Comparison of ENCODE assay signal across 24 mouse cellular contexts in the genomic region with DNA sequence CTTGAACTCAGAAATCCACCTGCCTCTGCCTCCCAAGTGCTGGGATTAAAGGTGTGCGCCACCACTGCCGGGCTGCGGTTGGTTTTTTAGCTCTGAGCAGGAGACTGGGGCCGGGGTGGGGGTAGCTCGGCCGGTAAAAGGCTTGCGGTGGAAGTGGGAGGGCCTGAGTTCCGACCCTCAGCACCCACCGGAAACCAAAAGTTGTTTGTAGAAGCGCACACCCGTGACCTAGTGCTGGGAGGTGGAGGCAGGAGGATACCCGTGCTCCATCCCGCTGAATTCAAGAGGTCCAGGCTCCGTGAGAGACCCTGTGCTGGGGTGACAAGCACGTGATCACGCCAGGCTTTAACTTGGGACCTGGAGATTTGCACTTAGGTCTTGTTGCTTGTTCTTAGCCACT. TPM values are rescaled to one million over a fixed set of nuclear protein-coding genes. Genes with fewer than 3 reads are reported as not detected.
DNase-seq lines count a peak whose midpoint lies in the region; ATAC-seq and TF ChIP-seq lines count a peak whose summit lies in the region.
"Had no signal": no experiment of that assay in that cellular context is flagged by ENCODE, and none has a peak within 500 bp of the region (broad histone marks: within the 10 kb centered on the region; RNA-seq: fewer than 3 reads in every experiment).

No protein-coding gene starts in this region.

- in situ Hi-C loops in CH12.LX (cut with MboI; ENCODE audit: low pct_ligation_motif_present, low pct_unique_long_range_greater_than_20kb, low sequenced_read_pairs) = no loop called here

- WGBS in midbrain, embryonic 11.5 days = 88% methylated on average over 16 of the region's 16 CpGs
- 87% methylated on average over 16 of the region's 16 CpGs for WGBS in midbrain, embryonic 14.5 days
- WGBS in heart, embryonic 10.5 days = 64% methylated on average over 16 of the region's 16 CpGs

- no peak overlapping the region for H3K4me2 ChIP-seq in midbrain, embryonic 11.5 days
- H3K4me2 ChIP-seq in midbrain, embryonic 14.5 days (ENCODE audit: low read length) = no peak overlapping the region
- H3K4me2 ChIP-seq in CH12.LX (ENCODE audit: insufficient read depth, low read depth, poor library complexity, severe bottlenecking) = 0 out of 2 replicates have a peak overlapping the region, but pooled peaks have one; percentile 16
- H3K4me2 ChIP-seq: embryonic facial prominence, embryonic 12.5 days; heart, embryonic 15.5 days; lung, embryonic 14.5 days; midbrain, embryonic 12.5 days; neural tube, embryonic 13.5 days had no signal

- TF ChIP-seq RAD21 in CH12.LX (IDR thresholded peaks at IDR 0.05; ENCODE audit: low read depth, low read length) = no peak

- no peaks in the 10 kb centered on the region for H3K36me3 ChIP-seq in midbrain, embryonic 11.5 days (ENCODE audit: control insufficient read depth, insufficient read depth, low read length)
- no peaks in the 10 kb centered on the region for H3K36me3 ChIP-seq in midbrain, embryonic 14.5 days (ENCODE audit: control insufficient read depth, insufficient read depth, low read length)
- H3K36me3 ChIP-seq in CH12.LX (replicated peaks in 1 of 2; ENCODE audit: control insufficient read depth in 1 of 2, insufficient read depth in 1 of 2, low read length in 1 of 2) = no peaks in the 10 kb centered on the region
- H3K36me3 ChIP-seq in heart, embryonic 10.5 days = no peaks in the 10 kb centered on the region
- H3K36me3 ChIP-seq: embryonic facial prominence, embryonic 12.5 days; heart, embryonic 15.5 days; midbrain, embryonic 12.5 days; neural tube, embryonic 13.5 days had no signal

- H3K4me1 ChIP-seq in midbrain, embryonic 11.5 days (ENCODE audit: control insufficient read depth, insufficient read depth, low read length) = no peaks in the 10 kb centered on the region
- no peaks in the 10 kb centered on the region for H3K4me1 ChIP-seq in midbrain, embryonic 14.5 days (ENCODE audit: control insufficient read depth, insufficient read depth, low read length)
- peaks cover 0 to 2% of the 10 kb centered on the region in 2 experiments; a peak in 1 of 4 replicates for H3K4me1 ChIP-seq in CH12.LX (ENCODE audit: control insufficient read depth in 1 of 2, insufficient read depth in 2 of 2)
- H3K4me1 ChIP-seq in heart, embryonic 10.5 days = peaks cover under 1% of the 10 kb centered on the region; the same call in 1 of the 2 replicates
- H3K4me1 ChIP-seq: embryonic facial prominence, embryonic 12.5 days; heart, embryonic 15.5 days; midbrain, embryonic 12.5 days; neural tube, embryonic 13.5 days had no signal

- peak; percentile 70 for DNase-seq in midbrain, embryonic 11.5 days (ENCODE audit: low spot score, missing footprints)
- DNase-seq in midbrain, embryonic 14.5 days = no peak
- no peak for DNase-seq in CH12.LX (ENCODE audit: extremely low read depth)
- peak; percentile 38 for DNase-seq in ES-CJ7 (ENCODE audit: low read depth, low spot score)
- no peak for DNase-seq in gastrocnemius, adult 2 months
- no peak for DNase-seq in gastrocnemius, postnatal 36 days
- no peak for DNase-seq in heart, embryonic 10.5 days (ENCODE audit: low spot score)
- DNase-seq: adrenal gland, postnatal 14 days; cerebellum, adult 9-11 months; kidney, adult 18-20 months; kidney, postnatal 10 days; layer of hippocampus, postnatal 36 days; lung, embryonic 14.5 days had no signal

- TF ChIP-seq CTCF in CH12.LX (conservative IDR thresholded peaks at IDR 0.05 in 1 of 2, IDR thresholded peaks at IDR 0.05 in 1 of 2; ENCODE audit: low read depth in 2 of 2, low read length in 2 of 2) = no peak
- no peak for TF ChIP-seq CTCF in gastrocnemius, adult 2 months (IDR thresholded peaks at IDR 0.05)

- H3K27me3 ChIP-seq in midbrain, embryonic 11.5 days (ENCODE audit: control insufficient read depth, insufficient read depth, low read length) = no peaks in the 10 kb centered on the region
- no peaks in the 10 kb centered on the region for H3K27me3 ChIP-seq in midbrain, embryonic 14.5 days (ENCODE audit: control insufficient read depth, insufficient read depth, low read length)
- peaks cover 3% of the 10 kb centered on the region for H3K27me3 ChIP-seq in CH12.LX (replicated peaks)
- peaks cover 1% of the 10 kb centered on the region; the same call in 1 of the 2 replicates for H3K27me3 ChIP-seq in heart, embryonic 10.5 days (ENCODE audit: insufficient read depth, poor library complexity, severe bottlenecking)
- H3K27me3 ChIP-seq: embryonic facial prominence, embryonic 12.5 days; midbrain, embryonic 12.5 days; neural tube, embryonic 13.5 days had no signal

- TF ChIP-seq EP300 in CH12.LX (IDR thresholded peaks at IDR 0.05; ENCODE audit: low read length) = no peak

- intact Hi-C loops in gastrocnemius, adult 2 months (cut with DNase I) = no loop called here
- intact Hi-C loops in gastrocnemius, postnatal 36 days (cut with DNase I) = no loop called here

- no peak overlapping the region for H3K9ac ChIP-seq in midbrain, embryonic 11.5 days (ENCODE audit: low read length)
- no peak overlapping the region for H3K9ac ChIP-seq in midbrain, embryonic 14.5 days (replicated peaks; ENCODE audit: low read length)
- H3K9ac ChIP-seq in CH12.LX (ENCODE audit: insufficient read depth, low read depth) = no peak overlapping the region
- H3K9ac ChIP-seq: embryonic facial prominence, embryonic 12.5 days; heart, embryonic 15.5 days; lung, embryonic 14.5 days; midbrain, embryonic 12.5 days; neural tube, embryonic 13.5 days had no signal

- dilution Hi-C loops in CH12.LX (cut with MboI; ENCODE audit: extremely low pct_ligation_motif_present, extremely low pct_unique_long_range_greater_than_20kb, low sequenced_read_pairs) = no loop called here

- no peaks in the 10 kb centered on the region for H3K9me3 ChIP-seq in midbrain, embryonic 11.5 days (ENCODE audit: control insufficient read depth, low read length)
- no peaks in the 10 kb centered on the region for H3K9me3 ChIP-seq in midbrain, embryonic 14.5 days (ENCODE audit: control insufficient read depth, low read length)
- H3K9me3 ChIP-seq in CH12.LX (replicated peaks; ENCODE audit: low read length) = no peaks in the 10 kb centered on the region
- no peaks in the 10 kb centered on the region for H3K9me3 ChIP-seq in heart, embryonic 10.5 days
- H3K9me3 ChIP-seq: embryonic facial prominence, embryonic 12.5 days; heart, embryonic 15.5 days; midbrain, embryonic 12.5 days; neural tube, embryonic 13.5 days had no signal

- no peaks in the 10 kb centered on the region for H3K79me2 ChIP-seq in CH12.LX (replicated peaks; ENCODE audit: control insufficient read depth, extremely low read depth, insufficient read depth, poor library complexity, severe bottlenecking)

- no peak overlapping the region for H3K4me3 ChIP-seq in midbrain, embryonic 11.5 days (ENCODE audit: low read depth, low read length)
- no peak overlapping the region for H3K4me3 ChIP-seq in midbrain, embryonic 14.5 days (replicated peaks; ENCODE audit: low read depth, low read length)
- no peak overlapping the region for H3K4me3 ChIP-seq in CH12.LX (replicated peaks in 1 of 3; ENCODE audit: low read depth in 2 of 3, low read length in 2 of 3, poor library complexity in 1 of 3)
- H3K4me3 ChIP-seq in gastrocnemius, adult 2 months = no peak overlapping the region
- H3K4me3 ChIP-seq in heart, embryonic 10.5 days = no peak overlapping the region
- H3K4me3 ChIP-seq: embryonic facial prominence, embryonic 12.5 days; erythroblast, embryonic 14.5 days; heart, embryonic 15.5 days; midbrain, embryonic 12.5 days; neural tube, embryonic 13.5 days had no signal

- no peak for ATAC-seq in midbrain, embryonic 11.5 days (ENCODE audit: low FRiP score)
- ATAC-seq in midbrain, embryonic 14.5 days (ENCODE audit: low FRiP score, low TSS enrichment) = no peak
- ATAC-seq in granulocyte monocyte progenitor cell, adult 5-6 weeks (replicated peaks; ENCODE audit: poor library complexity, severe bottlenecking) = peak; percentile 42; the same call in 1 of the 2 replicates
- ATAC-seq: forebrain, embryonic 14.5 days had no signal

- H3K27ac ChIP-seq in midbrain, embryonic 11.5 days (ENCODE audit: low read depth, low read length) = no peak overlapping the region
- no peak overlapping the region for H3K27ac ChIP-seq in midbrain, embryonic 14.5 days (replicated peaks; ENCODE audit: low read depth, low read length)
- no peak overlapping the region for H3K27ac ChIP-seq in CH12.LX (ENCODE audit: insufficient read depth, low read depth)
- no peak overlapping the region for H3K27ac ChIP-seq in gastrocnemius, adult 2 months
- H3K27ac ChIP-seq in heart, embryonic 10.5 days = no peak overlapping the region
- H3K27ac ChIP-seq: embryonic facial prominence, embryonic 12.5 days; heart, embryonic 15.5 days; midbrain, embryonic 12.5 days; neural tube, embryonic 13.5 days had no signal

- TF ChIP-seq POLR2A in CH12.LX (IDR thresholded peaks at IDR 0.05; ENCODE audit: low read depth, low read length) = no peak

RNA-seq across cellular contexts. Expression of a gene that starts 14.5 kb away (rescaled TPM):
- 21.7 and 23.6 TPM in 2 replicates for polyA plus RNA-seq in midbrain, embryonic 11.5 days (2014; fragmentation: Nextera tagmentation; extraction: Ambion mirVana)
- polyA plus RNA-seq in midbrain, embryonic 14.5 days (2014; fragmentation: Nextera tagmentation; extraction: Ambion mirVana) = 33.1 and 35.5 TPM in 2 replicates
- total RNA-seq in CH12.LX (2012; rRNA removed) (13.6 and 14.3 TPM in 2 replicates), CH12.LX (2014; rRNA removed) (12.1 and 14.9 TPM in 2 replicates)
- polyA plus RNA-seq in CH12.LX (2012; ENCODE audit: insufficient read length, low read depth) = 18.3 and 29.2 TPM in 2 replicates
- 42.8 and 43.9 TPM in 2 replicates for total RNA-seq in granulocyte monocyte progenitor cell, adult 5-6 weeks (2014; fragmentation: Nextera tagmentation)
- total RNA-seq in granulocyte monocyte progenitor cell, adult 5-6 weeks (2017) = 21.7 and 26.5 TPM in 2 replicates
- total RNA-seq in gastrocnemius, adult 2 months (2021) = 10 to 100 TPM; 20.1 to 20.8 TPM
- 10 to 100 TPM; 19.6 to 21.3 TPM for total RNA-seq in gastrocnemius, postnatal 36 days (2021)
- polyA plus RNA-seq in heart, embryonic 10.5 days (2016; fragmentation: Nextera tagmentation; extraction: Ambion mirVana) = 6.9 and 11.5 TPM in 2 replicates

RNA-seq across cellular contexts. Expression of a gene that starts 25.6 kb away (rescaled TPM):
- polyA plus RNA-seq in midbrain, embryonic 11.5 days (2014; fragmentation: Nextera tagmentation; extraction: Ambion mirVana) = not detected in 2 replicates
- polyA plus RNA-seq in midbrain, embryonic 14.5 days (2014; fragmentation: Nextera tagmentation; extraction: Ambion mirVana) = not detected in 2 replicates
- total RNA-seq in CH12.LX (2012; rRNA removed) (not detected in 2 replicates), CH12.LX (2014; rRNA removed) (not detected in 2 replicates)
- not detected in 2 replicates for polyA plus RNA-seq in CH12.LX (2012; ENCODE audit: insufficient read length, low read depth)
- not detected in 2 replicates for total RNA-seq in granulocyte monocyte progenitor cell, adult 5-6 weeks (2014; fragmentation: Nextera tagmentation)
- total RNA-seq in granulocyte monocyte progenitor cell, adult 5-6 weeks (2017) = not detected in 2 replicates
- not detected for total RNA-seq in gastrocnemius, adult 2 months (2021)
- not detected for total RNA-seq in gastrocnemius, postnatal 36 days (2021)
- polyA plus RNA-seq in heart, embryonic 10.5 days (2016; fragmentation: Nextera tagmentation; extraction: Ambion mirVana) = 0.11 and 1.9 TPM in 2 replicates
- total RNA-seq: layer of hippocampus, adult 18-20 months; layer of hippocampus, postnatal 36 days; left cerebral cortex, postnatal 14 days had no signal
- polyA plus RNA-seq: brain, embryonic 14.5 days; forebrain, embryonic 14.5 days; hindbrain, embryonic 11.5 days; lung, embryonic 14.5 days had no signal

RNA-seq across cellular contexts. Expression of a gene that starts 54.5 kb away (rescaled TPM):
- polyA plus RNA-seq in midbrain, embryonic 11.5 days (2014; fragmentation: Nextera tagmentation; extraction: Ambion mirVana) = 43.5 and 46.3 TPM in 2 replicates
- polyA plus RNA-seq in midbrain, embryonic 14.5 days (2014; fragmentation: Nextera tagmentation; extraction: Ambion mirVana) = 92.1 and 113 TPM in 2 replicates
- 21.6 TPM in 2 replicates for total RNA-seq in CH12.LX (2012; rRNA removed)
- 11.0 and 11.5 TPM in 2 replicates for total RNA-seq in CH12.LX (2014; rRNA removed)
- polyA plus RNA-seq in CH12.LX (2012; ENCODE audit: insufficient read length, low read depth) = 32.5 and 49.1 TPM in 2 replicates
- 9.0 and 12.3 TPM in 2 replicates for total RNA-seq in granulocyte monocyte progenitor cell, adult 5-6 weeks (2014; fragmentation: Nextera tagmentation)
- 10.7 and 14.2 TPM in 2 replicates for total RNA-seq in granulocyte monocyte progenitor cell, adult 5-6 weeks (2017)
- total RNA-seq in gastrocnemius, adult 2 months (2021) = 10 to 100 TPM; 24.7 to 26.6 TPM
- 10 to 100 TPM; 19.2 to 23.1 TPM for total RNA-seq in gastrocnemius, postnatal 36 days (2021)
- 30.1 and 33.0 TPM in 2 replicates for polyA plus RNA-seq in heart, embryonic 10.5 days (2016; fragmentation: Nextera tagmentation; extraction: Ambion mirVana)

Comparison
In these comparisons a context has a peak if more than half of its experiments do, and no peak if none do; other contexts are left out.
1. DNase-seq: peak in midbrain, embryonic 11.5 days (single experiment) and ES-CJ7 (single experiment); none in midbrain, embryonic 14.5 days (single experiment), CH12.LX (single experiment), gastrocnemius, adult 2 months (single experiment), gastrocnemius, postnatal 36 days (0 of 2) and heart, embryonic 10.5 days (single experiment).